Mouse (Mus musculus): ENCODE measurements around the gene Anapc7. TPM values are rescaled to one million over a fixed set of nuclear protein-coding genes. Genes with fewer than 3 reads are reported as not detected.

The Anapc7 gene
- polyA plus RNA-seq (2015; fragmentation: Nextera tagmentation; extraction: Ambion mirVana): 44.4 and 46.9 TPM in 2 replicates

DNA sequence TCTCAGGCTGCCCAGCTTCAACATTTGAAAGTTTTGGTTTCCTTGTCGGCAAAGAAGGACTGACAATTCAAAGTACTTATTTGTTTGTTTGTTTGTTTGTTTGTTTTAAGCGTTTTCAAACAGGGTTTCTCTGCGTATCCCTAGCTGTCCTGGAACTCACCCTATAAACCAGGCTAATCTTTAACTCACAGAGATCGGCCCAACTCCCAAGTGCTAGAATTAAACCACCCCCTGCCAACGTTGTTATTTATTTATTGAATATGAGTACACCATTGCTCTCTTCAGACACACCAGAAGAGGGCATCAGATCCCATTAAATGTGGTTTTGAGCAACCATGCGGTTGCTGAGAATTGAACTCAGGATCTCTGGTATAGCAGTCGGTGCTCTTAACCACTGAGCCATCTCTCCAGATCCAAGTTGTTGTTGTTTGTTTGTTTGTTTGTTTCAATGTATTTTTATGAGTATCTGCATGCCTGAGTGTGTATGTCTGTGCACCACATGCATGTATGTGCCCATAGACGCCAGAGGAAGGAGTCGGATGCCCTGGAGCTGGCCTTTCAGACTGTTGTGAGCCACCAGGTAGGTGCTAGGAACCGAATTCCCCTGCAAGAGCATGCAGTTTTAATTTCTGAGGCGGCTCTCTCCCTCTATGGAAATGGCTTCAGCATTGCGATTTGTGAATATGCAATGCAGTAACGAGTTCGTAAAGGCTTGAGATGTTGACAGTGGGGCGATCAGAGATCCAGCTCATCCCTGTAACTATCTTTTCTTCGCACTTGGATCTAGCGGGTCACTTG is at the start of gene Anapc7:
TSS of gene Anapc7 (plus strand) at position 423 of the 798 bp plus-strand sequence.
- no peaks in the 10 kb centered on the region for H3K9me3 ChIP-seq (replicated peaks)
- H3K4me3 ChIP-seq (replicated peaks): peak within 1 kb of the TSS; percentile 87
- H3K4me1 ChIP-seq: peaks cover 27% of the 10 kb centered on the region
- ATAC-seq (replicated peaks; ENCODE audit: low FRiP score): peak; percentile 40
- H3K4me2 ChIP-seq: peak within 1 kb of the TSS; percentile 85
- WGBS: 21% methylated on average over 17 of the region's 17 CpGs
- H3K36me3 ChIP-seq: no peaks in the 10 kb centered on the region; the same call in 1 of the 2 replicates
- no peaks in the 10 kb centered on the region for H3K27me3 ChIP-seq
- peak within 1 kb of the TSS; percentile 90 for H3K9ac ChIP-seq
- peak within 1 kb of the TSS; percentile 94 for H3K27ac ChIP-seq

DNA sequence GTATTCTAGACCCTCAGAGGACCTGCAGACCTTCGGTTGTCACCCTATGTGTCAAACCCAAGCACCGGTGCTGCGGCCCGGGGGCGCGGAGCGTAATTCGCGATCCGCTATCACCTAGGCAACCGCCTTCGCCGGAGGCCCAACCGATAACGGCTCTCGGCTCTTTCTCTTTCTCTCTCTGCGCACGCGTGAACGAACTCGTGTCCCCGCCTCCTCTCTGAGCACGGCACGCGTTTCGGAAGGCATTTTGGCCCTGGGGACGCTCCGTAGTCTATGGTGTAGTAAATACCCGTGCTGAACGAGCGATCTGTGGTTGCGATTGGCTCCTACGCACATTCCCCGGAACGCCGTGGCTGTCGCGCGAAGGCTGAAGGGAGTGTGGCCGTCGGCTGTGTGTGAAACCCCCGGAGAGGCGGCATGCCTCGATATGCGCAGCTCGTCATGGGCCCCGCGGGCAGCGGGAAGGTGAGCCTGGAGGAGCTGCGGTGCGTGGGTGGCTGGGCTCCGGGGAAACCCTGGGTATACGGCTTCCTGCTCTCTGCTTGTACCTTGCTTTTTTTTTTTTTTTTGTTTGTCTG is 49.2 kb upstream of the Anapc7 start, which contains the start of gene Fam216a:
TSS of gene Fam216a (minus strand) at position 173 of the 578 bp plus-strand sequence.
- H3K27me3 ChIP-seq: no peaks in the 10 kb centered on the region
- under 1% methylated on average over 53 of the region's 53 CpGs for WGBS
- H3K4me1 ChIP-seq: peaks cover 11% of the 10 kb centered on the region
- H3K27ac ChIP-seq: peak within 1 kb of the TSS; percentile 98
- peaks cover 53% of the 10 kb centered on the region for H3K36me3 ChIP-seq
- H3K9me3 ChIP-seq (replicated peaks): no peaks in the 10 kb centered on the region
- ATAC-seq (replicated peaks; ENCODE audit: low FRiP score): peak; percentile 94
- peak within 1 kb of the TSS; percentile 78 for H3K4me3 ChIP-seq (replicated peaks)
- peak within 1 kb of the TSS; percentile 87 for H3K9ac ChIP-seq
- H3K4me2 ChIP-seq: peak within 1 kb of the TSS; percentile 77

DNA sequence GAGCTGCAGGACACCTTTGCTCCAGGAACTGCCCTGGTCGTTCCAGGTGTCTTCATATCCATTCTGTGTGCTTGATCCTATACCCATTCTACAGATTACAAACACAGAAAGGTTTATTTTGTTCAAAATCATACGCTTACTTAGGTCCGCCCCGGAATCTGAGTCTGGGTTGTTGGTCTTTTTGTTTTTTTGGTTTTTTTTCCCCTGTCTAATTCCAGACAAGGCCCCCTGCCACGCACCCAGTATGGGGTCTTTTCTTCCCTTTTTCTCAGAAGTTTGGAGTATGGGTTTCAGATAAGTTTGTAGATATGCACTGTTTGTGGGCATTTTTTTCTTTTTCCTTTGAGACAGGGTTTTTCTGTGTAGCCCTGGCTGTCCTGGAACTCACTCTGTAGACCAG is 48.6 kb upstream of the Anapc7 start:
- ATAC-seq (replicated peaks; ENCODE audit: low FRiP score): no peak
- H3K27ac ChIP-seq: peak overlapping the region; percentile 98
- H3K36me3 ChIP-seq: peaks cover 48% of the 10 kb centered on the region
- peak overlapping the region; percentile 87 for H3K9ac ChIP-seq
- no peaks in the 10 kb centered on the region for H3K27me3 ChIP-seq
- H3K4me3 ChIP-seq (replicated peaks): peak overlapping the region; percentile 78
- peaks cover 11% of the 10 kb centered on the region for H3K4me1 ChIP-seq
- no peaks in the 10 kb centered on the region for H3K9me3 ChIP-seq (replicated peaks)
- WGBS: 10% methylated on average over 5 of the region's 5 CpGs
- H3K4me2 ChIP-seq: peak overlapping the region; percentile 77

DNA sequence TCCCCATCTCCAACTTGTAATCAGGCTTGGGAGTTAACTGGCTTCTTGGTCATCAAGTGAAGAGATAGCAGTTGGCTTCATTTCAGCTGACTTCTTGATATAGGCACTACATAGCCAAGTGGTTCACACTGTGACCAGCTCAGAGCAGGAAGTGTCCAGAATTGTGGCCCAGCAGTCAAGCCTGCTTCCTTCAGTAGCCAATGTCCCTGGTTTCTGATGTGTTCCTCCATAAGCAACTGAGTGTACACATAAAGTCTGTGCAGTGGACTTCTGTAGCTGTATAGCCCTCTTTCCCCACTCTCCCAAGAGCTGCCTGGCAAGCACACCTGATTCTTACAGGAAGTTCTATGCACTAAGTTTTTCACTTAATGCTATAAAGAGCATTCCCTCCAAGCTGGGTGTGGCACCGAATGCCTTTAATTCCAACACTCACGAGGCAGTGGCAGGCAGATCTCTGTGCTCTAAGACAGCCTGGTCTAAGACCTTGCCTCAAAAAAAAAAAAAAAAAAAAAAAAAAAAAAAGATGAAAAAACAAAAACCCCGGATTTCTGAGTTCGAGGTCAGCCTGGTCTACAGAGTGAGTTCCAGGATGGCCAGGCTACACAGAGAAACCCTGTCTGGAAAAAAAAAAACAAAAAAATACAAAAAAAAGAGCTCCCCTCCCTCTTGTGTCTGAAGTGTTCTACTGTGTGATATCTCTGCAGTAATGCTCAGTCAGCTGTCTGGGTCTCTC is 44.2 kb upstream of the Anapc7 start:
- WGBS: 90% methylated on average over 4 of the region's 4 CpGs
- H3K9ac ChIP-seq: no peak overlapping the region
- H3K27ac ChIP-seq: no peak overlapping the region
- no peak for ATAC-seq (replicated peaks; ENCODE audit: low FRiP score)
- H3K36me3 ChIP-seq: peaks cover 63% of the 10 kb centered on the region
- H3K4me1 ChIP-seq: peaks cover 9% of the 10 kb centered on the region
- no peak overlapping the region for H3K4me3 ChIP-seq (replicated peaks)
- no peaks in the 10 kb centered on the region for H3K27me3 ChIP-seq
- no peak overlapping the region for H3K4me2 ChIP-seq
- H3K9me3 ChIP-seq (replicated peaks): no peaks in the 10 kb centered on the region

DNA sequence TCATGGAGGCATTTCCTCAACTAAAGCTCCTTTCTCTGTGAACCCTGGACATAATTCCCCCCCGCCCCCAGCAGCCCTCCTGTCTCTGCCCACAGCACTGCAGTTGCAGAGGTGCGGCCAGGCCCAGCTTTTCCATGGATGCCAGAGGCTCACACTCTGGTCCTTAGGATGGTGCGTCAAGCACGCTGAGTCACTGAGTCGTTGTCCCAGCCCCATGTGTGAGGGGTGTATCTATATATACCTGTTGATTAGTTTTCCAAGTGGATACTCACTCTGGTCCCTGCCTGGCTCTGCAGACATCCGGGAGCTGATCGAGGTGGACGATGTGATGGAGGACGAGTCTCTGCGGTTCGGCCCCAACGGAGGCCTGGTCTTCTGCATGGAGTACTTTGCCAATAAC is 43.3 kb upstream of the Anapc7 start:
- peaks cover 70% of the 10 kb centered on the region for H3K36me3 ChIP-seq
- peaks cover 5% of the 10 kb centered on the region for H3K4me1 ChIP-seq
- H3K27ac ChIP-seq: no peak overlapping the region
- H3K9me3 ChIP-seq (replicated peaks): no peaks in the 10 kb centered on the region
- 96% methylated on average over 12 of the region's 12 CpGs for WGBS
- H3K9ac ChIP-seq: no peak overlapping the region
- no peak overlapping the region for H3K4me3 ChIP-seq (replicated peaks)
- H3K4me2 ChIP-seq: no peak overlapping the region
- no peaks in the 10 kb centered on the region for H3K27me3 ChIP-seq
- no peak for ATAC-seq (replicated peaks; ENCODE audit: low FRiP score)

DNA sequence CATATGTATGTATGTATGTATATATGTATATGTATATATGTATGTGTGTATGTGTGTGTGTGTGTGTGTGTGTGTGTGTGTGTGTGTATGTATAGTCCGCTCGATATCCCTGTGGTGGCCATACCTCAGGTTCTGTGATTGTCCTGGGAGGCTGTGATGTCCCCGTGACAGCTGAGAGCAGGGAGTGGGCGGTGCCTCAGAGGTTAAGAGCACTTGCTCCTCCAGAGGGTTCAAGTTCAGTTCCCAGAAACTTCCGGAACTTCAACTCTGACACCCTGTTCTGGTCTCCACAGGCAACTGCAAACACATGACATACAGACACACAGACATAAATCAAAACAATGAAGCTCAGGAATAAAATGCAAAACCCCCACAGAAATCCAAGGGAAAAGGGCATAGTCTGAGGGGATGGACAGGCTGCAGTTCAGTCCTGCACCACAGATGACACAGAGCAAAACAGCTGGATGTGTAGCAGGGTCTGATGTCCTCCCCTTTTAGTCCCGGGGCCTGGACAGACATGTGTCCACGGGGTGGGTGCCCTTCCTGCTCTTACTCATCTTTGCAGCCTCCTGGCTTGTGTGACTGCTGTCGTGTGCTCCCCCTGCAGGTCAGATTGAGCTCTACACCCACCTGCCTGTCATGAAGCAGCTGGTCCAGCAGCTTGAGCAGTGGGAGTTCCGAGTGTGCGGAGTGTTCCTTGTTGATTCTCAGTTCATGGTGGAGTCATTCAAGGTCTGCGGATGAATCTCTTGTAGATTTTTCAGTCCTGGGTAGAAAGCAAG is 41.9 kb upstream of the Anapc7 start:
- Histone ChIP-seq H3K4me1 (no peaks in the 10 kb centered on the region), H3K9ac (no peak overlapping the region), H3K9me3 (replicated peaks) (no peaks in the 10 kb centered on the region), H3K36me3 (peaks cover 67% of the 10 kb centered on the region), H3K4me3 (replicated peaks) (no peak overlapping the region), H3K27me3 (no peaks in the 10 kb centered on the region), H3K27ac (no peak overlapping the region), H3K4me2 (no peak overlapping the region)
- peak; percentile 18; the same call in 1 of the 2 replicates for ATAC-seq (replicated peaks; ENCODE audit: low FRiP score)
- WGBS: 50% methylated on average over 11 of the region's 11 CpGs

DNA sequence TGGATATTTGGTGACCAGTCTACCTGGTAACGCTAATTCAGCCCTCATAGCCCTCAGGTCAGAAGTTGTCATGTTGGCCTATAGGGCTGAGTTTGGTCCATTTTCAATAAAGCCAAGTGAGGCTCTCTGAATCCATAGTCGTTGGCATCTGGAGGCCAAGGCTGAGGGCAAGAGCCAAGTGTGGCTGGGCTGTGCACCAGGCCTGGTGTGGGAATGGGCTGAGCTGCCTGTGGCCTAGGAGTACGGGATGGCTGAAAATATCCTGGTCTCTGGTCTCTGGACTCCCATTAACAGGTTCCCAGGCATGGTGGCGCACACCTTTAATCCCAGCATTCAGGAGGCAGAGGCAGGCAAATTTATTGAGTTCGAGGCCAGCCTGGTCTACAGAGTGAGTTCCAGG is 31.5 kb upstream of the Anapc7 start:
- H3K36me3 ChIP-seq: peaks cover 6% of the 10 kb centered on the region; the same call in 1 of the 2 replicates

DNA sequence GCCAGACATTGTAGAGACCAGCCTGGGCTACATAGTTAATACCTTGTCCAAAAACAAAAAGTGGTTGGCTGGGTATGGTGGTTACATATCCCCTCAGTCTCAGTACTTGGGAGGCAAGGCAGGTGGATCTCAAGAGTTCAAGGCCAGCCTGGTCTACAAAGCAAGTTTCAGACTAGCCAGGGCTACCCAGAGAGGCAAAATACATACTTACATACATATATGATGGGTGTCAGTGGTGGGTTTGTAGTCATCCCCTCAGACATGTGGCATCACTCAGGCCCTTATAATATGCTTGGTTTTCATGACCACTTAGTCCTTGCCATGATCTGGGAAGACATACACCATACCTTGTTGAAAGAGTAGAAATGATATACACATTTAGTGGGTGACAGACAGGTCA is 30.8 kb upstream of the Anapc7 start:
- H3K4me2 ChIP-seq: no peak overlapping the region
- no peaks in the 10 kb centered on the region for H3K9me3 ChIP-seq (replicated peaks)
- no peaks in the 10 kb centered on the region for H3K27me3 ChIP-seq
- H3K27ac ChIP-seq: no peak overlapping the region
- ATAC-seq (replicated peaks; ENCODE audit: low FRiP score): no peak
- H3K9ac ChIP-seq: no peak overlapping the region
- peaks cover 17% of the 10 kb centered on the region for H3K4me1 ChIP-seq
- H3K36me3 ChIP-seq: peaks cover 9% of the 10 kb centered on the region; the same call in 1 of the 2 replicates
- no peak overlapping the region for H3K4me3 ChIP-seq (replicated peaks)

More for the DNA sequence above, 31.5 kb upstream of the Anapc7 start:
- Histone ChIP-seq H3K4me2 (no peak overlapping the region), H3K9ac (no peak overlapping the region), H3K27ac (no peak overlapping the region), H3K4me1 (peaks cover 15% of the 10 kb centered on the region), H3K4me3 (replicated peaks) (no peak overlapping the region), H3K27me3 (no peaks in the 10 kb centered on the region), H3K9me3 (replicated peaks) (no peaks in the 10 kb centered on the region)
- WGBS: 92% methylated on average over 5 of the region's 5 CpGs
- no peak for ATAC-seq (replicated peaks; ENCODE audit: low FRiP score)

DNA sequence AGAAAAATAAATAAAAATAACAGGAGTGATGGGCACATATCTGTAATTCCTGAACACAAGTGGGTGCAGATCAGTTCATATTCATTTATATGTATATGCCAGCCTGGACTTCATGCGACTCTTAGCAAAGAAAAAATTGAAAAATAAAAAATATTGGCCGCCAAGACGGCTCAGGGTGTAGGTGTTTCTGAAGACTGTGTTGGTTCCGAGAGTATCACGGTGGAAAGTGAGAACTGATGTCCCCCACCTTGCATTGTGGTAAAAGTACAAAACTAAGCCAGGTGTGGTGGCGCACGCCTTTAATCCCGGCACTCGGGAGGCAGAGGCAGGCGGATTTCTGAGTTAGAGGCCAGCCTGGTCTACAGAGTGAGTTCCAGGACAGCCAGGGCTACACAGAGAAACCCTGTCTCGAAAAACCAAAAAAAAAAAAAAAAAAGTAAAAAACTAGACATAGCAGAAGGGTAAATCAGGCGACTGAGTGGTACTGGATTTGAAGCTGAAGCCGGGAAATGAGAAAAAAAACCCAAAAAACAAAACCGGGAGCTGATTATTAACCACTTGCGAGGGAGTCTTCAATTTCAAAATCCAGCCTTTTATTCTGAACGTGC is 30.2 kb upstream of the Anapc7 start:
- ATAC-seq (replicated peaks; ENCODE audit: low FRiP score): no peak
- Histone ChIP-seq H3K36me3 (peaks cover 9% of the 10 kb centered on the region; the same call in 1 of the 2 replicates), H3K4me1 (peaks cover 17% of the 10 kb centered on the region), H3K4me2 (peak overlapping the region; percentile 74), H3K4me3 (replicated peaks) (peak overlapping the region; percentile 93), H3K27me3 (no peaks in the 10 kb centered on the region), H3K9ac (no peak overlapping the region), H3K9me3 (replicated peaks) (no peaks in the 10 kb centered on the region), H3K27ac (no peak overlapping the region)
- WGBS: 52% methylated on average over 16 of the region's 16 CpGs

DNA sequence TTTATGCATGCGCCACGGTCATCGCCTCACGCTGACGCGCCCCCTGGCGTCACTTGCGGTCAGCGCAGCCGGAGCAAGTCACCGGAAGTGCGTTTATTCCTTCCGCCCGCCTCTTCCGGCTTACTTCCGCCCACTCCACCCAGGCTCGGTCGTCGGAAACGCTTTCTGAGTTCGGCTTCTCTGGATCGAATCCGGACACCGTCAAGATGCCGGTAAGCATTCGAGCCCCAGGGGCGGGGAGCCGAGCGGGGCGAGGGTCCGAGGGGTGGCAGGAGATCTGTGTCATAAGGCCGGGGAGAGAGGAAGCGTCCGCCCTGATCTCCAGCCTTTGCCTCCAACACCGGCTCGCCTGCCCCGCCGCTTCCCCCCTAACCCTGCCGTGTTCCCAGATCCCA is 29.7 kb upstream of the Anapc7 start, which contains the start of gene Arpc3:
TSS of gene Arpc3 (plus strand) at position 93 of the 395 bp plus-strand sequence.
- no peaks in the 10 kb centered on the region for H3K27me3 ChIP-seq
- peak within 1 kb of the TSS; percentile 93 for H3K4me3 ChIP-seq (replicated peaks)
- peaks cover 17% of the 10 kb centered on the region for H3K4me1 ChIP-seq
- peaks cover 12% of the 10 kb centered on the region for H3K36me3 ChIP-seq
- peak within 1 kb of the TSS; percentile 82 for H3K27ac ChIP-seq
- H3K9me3 ChIP-seq (replicated peaks): no peaks in the 10 kb centered on the region
- peak within 1 kb of the TSS; percentile 88 for H3K9ac ChIP-seq
- H3K4me2 ChIP-seq: peak within 1 kb of the TSS; percentile 74
- WGBS: under 1% methylated on average over 39 of the region's 39 CpGs
- peak; percentile 88 for ATAC-seq (replicated peaks; ENCODE audit: low FRiP score)
